Mouse (Mus musculus) megakaryocyte, adult 5-6 weeks (primary cell): ENCODE measurements at regions not wholly inside any gene's neighbourhood (a gene's known extent, or its start where the extent isn't known, plus 50 kb on each side); places are given as distances from the start of the nearest gene placed in this dataset.

Experiments used
- ATAC-seq: 2 replicates; pipeline ENCODE4 v1.8.0; 2016; ENCODE audit warnings: mild to moderate bottlenecking, inconsistent platforms; ENCODE audit not compliant: poor library complexity, severe bottlenecking

- ATAC-seq = no peak
Observed at GRCm38 (mm10) chr12:25792571-25793075, 622.4 kb downstream of the Rnf144a start.

- no peak for ATAC-seq
Observed at GRCm38 (mm10) chr12:25790956-25791355, 624.1 kb downstream of the Rnf144a start.

GRCm38 (mm10) chr12:25785646-25786606 is 629.1 kb downstream of the Rnf144a start:
- ATAC-seq = no peak

- peak; percentile 18; the same call in 1 of the 2 replicates for ATAC-seq
Observed at GRCm38 (mm10) chr12:25784401-25784800, 630.7 kb downstream of the Rnf144a start.

- ATAC-seq = no peak
Observed at GRCm38 (mm10) chr12:25782972-25783717, 631.9 kb downstream of the Rnf144a start.

GRCm38 (mm10) chr12:25771856-25772255 is 643.2 kb downstream of the Rnf144a start:
- ATAC-seq = no peak

- ATAC-seq = no peak
Observed at GRCm38 (mm10) chr12:25768644-25769043, 646.4 kb downstream of the Rnf144a start.

- no peak for ATAC-seq
Observed at GRCm38 (mm10) chr12:25763061-25763460, 652.0 kb downstream of the Rnf144a start.

GRCm38 (mm10) chr12:25757014-25757413 is 658.0 kb downstream of the Rnf144a start:
- ATAC-seq = no peak

- no peak for ATAC-seq
Observed at GRCm38 (mm10) chr12:25733801-25734200, 636.9 kb upstream of the Id2 start.

GRCm38 (mm10) chr12:25725774-25726173 is 628.8 kb upstream of the Id2 start:
- no peak for ATAC-seq

- no peak for ATAC-seq
Observed at GRCm38 (mm10) chr12:25711186-25711585, 614.2 kb upstream of the Id2 start.

- ATAC-seq = no peak
Observed at GRCm38 (mm10) chr12:25703023-25703400, 606.1 kb upstream of the Id2 start.

- ATAC-seq = no peak
Observed at GRCm38 (mm10) chr12:25702176-25703022, 605.5 kb upstream of the Id2 start.

GRCm38 (mm10) chr12:25687063-25687462 is 590.1 kb upstream of the Id2 start:
- ATAC-seq = no peak

GRCm38 (mm10) chr12:25676631-25677030 is 579.7 kb upstream of the Id2 start:
- ATAC-seq = no peak

GRCm38 (mm10) chr12:25668336-25668735 is 571.4 kb upstream of the Id2 start:
- no peak for ATAC-seq

GRCm38 (mm10) chr12:25654456-25654855 is 557.5 kb upstream of the Id2 start:
- ATAC-seq = no peak

- ATAC-seq = no peak
Observed at GRCm38 (mm10) chr12:25650237-25650636, 553.3 kb upstream of the Id2 start.

GRCm38 (mm10) chr12:25628081-25628480 is 531.1 kb upstream of the Id2 start:
- no peak for ATAC-seq

GRCm38 (mm10) chr12:25625858-25626257 is 528.9 kb upstream of the Id2 start:
- no peak for ATAC-seq
